16 mouse cellular contexts compared by ENCODE assay signal in the genomic region with DNA sequence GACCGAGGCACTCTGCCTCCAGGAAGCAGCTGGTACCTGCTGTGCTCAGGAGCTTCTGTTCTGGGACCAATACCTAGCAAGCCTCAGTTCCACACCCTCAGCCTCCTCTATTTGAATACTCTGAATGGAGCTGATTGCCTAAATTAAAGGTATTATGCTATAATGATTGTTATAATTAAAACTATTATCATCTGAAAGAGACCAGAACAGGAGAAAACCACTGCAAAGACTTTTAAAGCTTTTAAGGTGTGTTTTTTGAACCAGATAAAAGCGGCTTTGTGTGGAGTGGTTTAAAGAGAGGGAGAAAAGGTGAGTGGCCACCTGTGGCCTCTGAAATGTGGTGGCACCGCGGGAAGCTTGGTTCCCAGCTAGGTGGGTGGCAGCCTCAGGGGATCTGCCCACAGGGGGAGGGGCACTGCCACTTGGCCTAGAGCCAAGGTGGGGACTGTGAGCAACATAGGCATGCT.
A peak's percentile ranks its signal among the peaks of the same experiment; 100 is the strongest.
DNase-seq lines count a peak whose midpoint lies in the region; TF ChIP-seq lines count a peak whose summit lies in the region.
"Had no signal": no experiment of that assay in that cellular context is flagged by ENCODE, and none has a peak within 500 bp of the region (broad histone marks: within the 10 kb centered on the region; RNA-seq: fewer than 3 reads in every experiment).

No protein-coding gene starts in this region.

- no peak overlapping the region for H3K9ac ChIP-seq in ES-E14 (ENCODE audit: insufficient read depth, low read depth, low read length, poor library complexity, severe bottlenecking)
- H3K9ac ChIP-seq in heart, adult 2 months (ENCODE audit: low read depth, low read length), result no peak overlapping the region
- H3K9ac ChIP-seq: forebrain, embryonic 12.5 days; heart, embryonic 12.5 days; hindbrain, embryonic 14.5 days had no signal

- no peak for TF ChIP-seq POLR2A in lung, adult 2 months (IDR thresholded peaks at IDR 0.05; ENCODE audit: borderline replicate concordance, extremely low read depth, low read depth, low read length)
- TF ChIP-seq POLR2A in heart, adult 2 months (IDR thresholded peaks at IDR 0.05; ENCODE audit: insufficient read depth, low read depth, low read length), result no peak

- no peaks in the 10 kb centered on the region for H3K27me3 ChIP-seq in heart, adult 2 months (ENCODE audit: control insufficient read depth, insufficient read depth, low read length)
- H3K27me3 ChIP-seq: forebrain, embryonic 12.5 days; heart, embryonic 12.5 days had no signal

- H3K4me1 ChIP-seq in lung, adult 2 months (ENCODE audit: control insufficient read depth, insufficient read depth, low read length), result no peaks in the 10 kb centered on the region
- H3K4me1 ChIP-seq in ES-E14 (ENCODE audit: control insufficient read depth in 2 of 2, insufficient read depth in 2 of 2, low read length in 2 of 2, poor library complexity in 1 of 2), result no peaks in the 10 kb centered on the region
- H3K4me1 ChIP-seq in heart, adult 2 months (ENCODE audit: control insufficient read depth, insufficient read depth, low read length), result no peaks in the 10 kb centered on the region
- H3K4me1 ChIP-seq: hindbrain, embryonic 10.5 days had no signal

- no peak for TF ChIP-seq EP300 in heart, adult 2 months (IDR thresholded peaks at IDR 0.05; ENCODE audit: insufficient read depth, low read depth, low read length)

- peak; percentile 30 for DNase-seq in kidney, postnatal 10 days
- DNase-seq in kidney, adult 8-10 months, result no peak
- DNase-seq in lung, postnatal 10 days, result peak; percentile 22
- no peak for DNase-seq in lung, adult 2 months
- peak; percentile 51 for DNase-seq in ES-E14 (ENCODE audit: low read depth, low spot score)
- DNase-seq in layer of hippocampus, postnatal 25 days (ENCODE audit: extremely low spot score in 1 of 2, low spot score in 1 of 2), result no peak
- no peak for DNase-seq in heart, adult 2 months
- DNase-seq: adrenal gland, adult 8-10 months; adrenal gland, postnatal 36 days; cerebellum, adult 2 months; cerebellum, postnatal 10 days; gastrocnemius, postnatal 14 days had no signal

- in situ Hi-C loops in ES-E14 (cut with MboI; ENCODE audit: low sequenced_read_pairs in 2 of 2, unreplicated experiment in 2 of 2), result no loop called here

- H3K27ac ChIP-seq in ES-E14 (ENCODE audit: insufficient read depth, low read depth, low read length, poor library complexity, severe bottlenecking), result no peak overlapping the region
- no peak overlapping the region for H3K27ac ChIP-seq in heart, adult 2 months
- H3K27ac ChIP-seq: forebrain, embryonic 12.5 days; hindbrain, embryonic 10.5 days; hindbrain, embryonic 14.5 days had no signal

- WGBS in lung, adult 2 months, result 53% methylated on average over 4 of the region's 4 CpGs
- 61% methylated on average over 4 of the region's 4 CpGs for WGBS in heart, adult 2 months

- TF ChIP-seq CTCF in lung, adult 2 months (IDR thresholded peaks at IDR 0.05; ENCODE audit: insufficient read depth, low read length), result no peak
- TF ChIP-seq CTCF in heart, adult 2 months (IDR thresholded peaks at IDR 0.05), result no peak

- H3K79me2 ChIP-seq in heart, adult 2 months (replicated peaks; ENCODE audit: control insufficient read depth, insufficient read depth, low read length), result no peaks in the 10 kb centered on the region

- no peaks in the 10 kb centered on the region for H3K36me3 ChIP-seq in ES-E14 (ENCODE audit: control insufficient read depth, insufficient read depth, low read length, poor library complexity, severe bottlenecking)
- H3K36me3 ChIP-seq in heart, adult 2 months (ENCODE audit: control insufficient read depth, insufficient read depth, low read length), result no peaks in the 10 kb centered on the region
- H3K36me3 ChIP-seq: forebrain, embryonic 12.5 days; heart, embryonic 12.5 days; hindbrain, embryonic 10.5 days had no signal

- H3K4me3 ChIP-seq in lung, adult 2 months (replicated peaks; ENCODE audit: extremely low read depth, low read depth, low read length), result no peak overlapping the region
- no peak overlapping the region for H3K4me3 ChIP-seq in ES-E14 (ENCODE audit: insufficient read depth in 1 of 2, low read depth in 1 of 2, low read length in 2 of 2, poor library complexity in 1 of 2, severe bottlenecking in 1 of 2)
- H3K4me3 ChIP-seq in heart, adult 2 months, result no peak overlapping the region
- H3K4me3 ChIP-seq: forebrain, embryonic 12.5 days; heart, embryonic 12.5 days; hindbrain, embryonic 10.5 days had no signal

- no peaks in the 10 kb centered on the region for H3K9me3 ChIP-seq in ES-E14 (ENCODE audit: control insufficient read depth, insufficient read depth, low read depth, low read length)
- H3K9me3 ChIP-seq: forebrain, embryonic 12.5 days; hindbrain, embryonic 10.5 days had no signal

- intact Hi-C loops in heart, adult 2 months (cut with DNase I), result no loop called here

TF ChIP-seq in ES-E14, 5 proteins besides CTCF, POLR2A, EP300 and RAD21:
- TF ChIP-seq HCFC1 (IDR thresholded peaks at IDR 0.05; ENCODE audit: borderline replicate concordance, insufficient read depth, low read length) (no peak), ZC3H11A (IDR thresholded peaks at IDR 0.05; ENCODE audit: borderline replicate concordance, low read depth, low read length) (no peak), CHD2 (IDR thresholded peaks at IDR 0.05; ENCODE audit: low read depth, low read length) (no peak), ZNF384 (IDR thresholded peaks at IDR 0.05; ENCODE audit: low read depth, low read length) (no peak), MAFK (IDR thresholded peaks at IDR 0.05; ENCODE audit: insufficient read depth, low read depth, low read length) (no peak)

Comparison
In these comparisons a context has a peak if more than half of its experiments do, and no peak if none do; other contexts are left out.
1. DNase-seq: peak in kidney, postnatal 10 days (single experiment), lung, postnatal 10 days (single experiment) and ES-E14 (single experiment); none in kidney, adult 8-10 months (0 of 2), lung, adult 2 months (single experiment), layer of hippocampus, postnatal 25 days (0 of 2) and heart, adult 2 months (0 of 2).